Mouse (Mus musculus) ovary, adult 18-20 months (tissue): ENCODE measurements around the gene Ceacam16.

Experiments used
- DNase-seq: peaks from one replicate; pipeline ENCODE4 v3.0.0; 2022; ENCODE audit warnings: low spot score, mixed read lengths

Gene Ceacam16

DNA sequence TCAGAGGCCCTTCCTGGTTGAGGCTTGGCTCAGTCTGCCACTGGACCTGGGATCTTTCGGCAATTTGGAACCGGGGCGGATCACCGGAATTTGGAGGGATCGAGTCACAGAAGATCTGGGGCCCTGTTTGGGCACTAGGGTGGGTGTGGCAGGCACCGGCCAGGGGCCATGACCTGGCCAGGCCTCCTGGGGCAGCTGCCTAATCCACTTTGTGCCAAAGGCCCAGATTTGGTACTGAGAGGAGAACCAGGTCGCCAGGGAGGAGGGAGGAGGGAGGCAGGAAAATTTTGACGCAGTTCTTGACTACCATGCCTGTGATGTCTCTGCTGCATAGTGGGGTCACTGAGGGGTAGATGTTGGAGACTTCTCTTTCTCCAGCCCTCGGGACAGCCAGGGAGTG lies at the start of gene Ceacam16:
Gene Ceacam16 (minus strand): TSS at position 101 of the 400 bp plus-strand sequence.
- DNase-seq, result no peak

- peak; percentile 52 for DNase-seq
Observed at GRCm38 (mm10) chr7:19910421-19911291, 49.6 kb upstream of the Ceacam16 start.

GRCm38 (mm10) chr7:19889881-19890280 lies 28.8 kb upstream of the Ceacam16 start:
- no peak for DNase-seq

DNA sequence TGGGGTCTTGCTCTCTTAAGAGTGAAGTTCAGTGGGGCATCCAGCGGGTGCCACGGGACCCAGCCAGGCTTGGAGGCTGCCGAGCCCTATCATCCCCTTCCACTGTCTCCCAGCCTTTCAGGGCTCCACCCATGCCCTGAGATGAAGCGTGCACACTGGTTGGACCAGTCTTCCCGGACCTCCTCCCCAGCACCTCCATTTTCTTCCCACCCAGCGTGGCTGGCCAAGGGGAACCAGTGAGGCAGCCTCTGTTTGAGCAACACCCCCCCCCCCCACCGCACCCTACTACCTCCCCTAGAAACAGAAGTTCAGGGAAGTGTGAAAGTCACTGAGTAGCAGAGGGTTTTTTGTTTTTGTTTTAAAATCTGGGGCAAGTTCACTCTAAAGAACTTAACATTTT lies 26.8 kb upstream of the Ceacam16 start, which contains the start of gene Ceacam19:
Gene Ceacam19 (minus strand): TSS at position 117 of the 400 bp plus-strand sequence.
- no peak for DNase-seq

DNA sequence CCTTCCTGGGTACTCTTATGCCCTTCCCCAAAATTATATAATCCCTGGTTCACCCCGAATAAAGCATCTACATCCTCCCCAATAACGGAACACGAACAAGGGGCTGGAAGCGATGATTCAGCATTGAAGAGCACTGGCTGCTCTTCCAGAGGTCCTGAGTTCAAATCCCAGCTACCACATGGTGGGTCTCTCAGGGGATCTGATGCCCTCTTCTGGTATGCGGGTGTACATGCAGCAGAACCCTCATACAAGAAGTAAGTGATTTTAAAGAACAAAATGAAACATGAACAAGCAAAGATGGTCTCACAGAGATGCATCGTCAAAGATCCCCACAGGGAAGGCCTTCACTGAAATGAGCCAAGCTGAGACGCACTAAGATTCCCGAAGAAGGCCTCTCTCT lies 19.7 kb upstream of the Ceacam16 start:
- no peak for DNase-seq

DNA sequence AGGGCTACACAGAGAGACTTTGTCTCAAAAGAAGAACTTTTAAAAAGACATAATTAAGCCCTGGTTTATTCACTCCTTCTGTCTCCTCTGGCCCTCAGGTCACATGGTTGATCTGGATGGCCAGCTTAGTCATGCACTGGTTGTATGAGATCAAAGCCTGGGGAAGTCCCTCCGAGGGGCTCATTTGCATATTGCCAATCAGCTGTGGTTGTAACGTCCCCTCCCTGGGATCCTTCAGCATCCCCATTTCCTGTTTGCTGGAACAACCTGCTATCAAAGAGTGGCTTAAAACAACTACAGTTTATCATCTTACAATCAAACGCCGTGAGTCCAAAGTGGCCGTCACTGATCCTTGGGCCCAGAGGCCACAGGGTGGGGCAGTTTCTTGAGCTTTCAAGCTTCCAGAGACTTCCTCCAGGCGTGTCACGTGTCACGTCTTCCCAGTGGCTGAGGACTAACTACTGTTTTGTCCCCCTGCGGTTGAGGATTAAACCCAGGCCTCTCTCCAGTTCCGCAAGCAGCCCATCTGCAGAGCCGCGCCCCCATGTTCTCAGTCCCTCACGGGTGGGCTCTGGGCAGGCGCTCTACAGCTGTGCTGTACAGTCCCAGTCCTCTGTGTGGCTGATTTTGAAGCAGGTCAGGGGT lies 15.8 kb upstream of the Ceacam16 start:
- no peak for DNase-seq

DNA sequence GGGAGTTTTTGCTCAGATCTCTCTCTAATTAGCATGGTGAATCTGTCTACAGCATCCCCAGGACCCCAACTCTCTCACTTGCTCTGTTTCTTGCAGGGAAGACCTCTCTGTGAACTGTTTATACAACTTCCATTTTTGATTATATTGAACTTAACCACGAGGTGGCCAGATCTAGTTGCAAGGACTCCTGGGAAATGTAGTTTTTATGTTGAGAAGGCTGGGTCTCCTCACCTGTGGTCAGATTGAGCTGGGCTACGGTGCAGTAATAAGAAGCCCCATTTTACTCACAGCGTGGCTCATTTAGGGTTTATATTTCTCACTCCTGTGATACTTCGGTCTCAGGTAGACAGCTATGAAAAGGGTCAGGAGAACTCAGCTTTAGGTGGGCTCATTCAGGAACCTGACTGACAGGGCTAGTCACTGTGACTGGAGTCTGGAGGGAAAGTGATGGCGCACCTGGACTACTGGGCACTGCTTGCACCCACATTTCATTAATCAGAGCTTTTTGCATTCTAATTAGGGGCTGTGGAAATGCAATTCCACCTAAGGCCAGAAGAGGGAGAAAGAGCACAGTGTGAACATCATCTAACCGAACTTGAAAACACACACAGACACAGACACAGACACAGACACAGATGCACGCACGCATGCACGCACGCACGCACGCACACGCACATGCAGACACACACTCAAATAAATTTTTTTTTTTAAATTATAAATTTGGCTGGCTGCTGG lies 15.0 kb upstream of the Ceacam16 start:
- DNase-seq, result no peak

- DNase-seq, result no peak
Observed at GRCm38 (mm10) chr7:19871943-19872601, 11.0 kb upstream of the Ceacam16 start.

DNA sequence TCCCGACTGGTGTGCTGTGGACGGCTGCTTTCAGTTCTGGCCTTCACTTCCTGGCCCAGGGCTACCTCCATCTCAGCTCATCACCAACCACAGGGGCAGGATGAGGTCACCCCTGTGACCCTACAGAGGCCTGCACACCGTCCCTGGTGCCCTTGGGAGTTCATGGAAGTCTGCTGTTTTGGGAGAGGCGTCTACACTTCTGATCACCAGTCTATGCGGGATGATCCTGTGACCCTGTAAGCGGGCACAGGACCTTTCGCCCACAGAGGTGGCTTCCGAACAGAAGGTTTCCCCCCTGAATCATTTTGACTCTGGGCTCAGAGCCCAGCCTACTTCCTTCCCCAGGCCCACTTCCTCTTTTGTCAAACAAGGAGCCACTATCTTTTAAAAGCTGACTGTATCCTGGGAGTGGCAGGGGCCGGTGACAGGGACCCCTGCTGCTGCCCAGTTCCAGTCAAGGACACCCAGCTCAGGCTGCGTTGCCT lies 10.1 kb upstream of the Ceacam16 start:
- DNase-seq, result no peak

DNA sequence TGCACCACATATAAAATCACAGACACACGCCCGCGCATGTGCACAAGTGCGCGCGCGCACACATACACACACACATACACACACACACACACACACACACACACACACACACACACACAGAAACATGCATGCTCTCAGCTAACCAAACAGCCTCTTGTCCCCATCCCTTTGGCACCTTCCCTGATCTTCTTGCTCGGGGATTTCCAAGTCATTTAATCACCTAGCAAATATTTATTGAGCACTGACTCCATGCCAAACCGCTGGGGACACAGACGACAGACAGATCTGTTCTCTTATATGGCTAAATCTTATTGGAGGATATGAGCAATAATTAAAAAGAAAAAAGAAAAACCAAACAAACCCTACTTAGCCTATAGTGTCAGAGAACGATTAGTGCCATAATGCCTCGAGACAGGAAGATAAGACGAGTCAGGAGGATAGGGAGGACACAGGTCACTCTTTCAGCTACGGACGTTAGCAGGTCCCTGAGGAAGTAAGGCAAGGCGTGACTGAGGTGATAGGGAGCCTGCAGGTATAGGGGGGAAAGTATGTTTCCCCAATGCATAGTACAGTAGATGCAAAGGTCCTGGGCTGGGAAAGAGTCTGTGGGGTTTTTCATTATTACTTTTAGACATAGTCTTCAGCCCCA lies 6.8 kb upstream of the Ceacam16 start:
- no peak for DNase-seq

- no peak for DNase-seq
Observed at GRCm38 (mm10) chr7:19866490-19866889, 5.4 kb upstream of the Ceacam16 start.

GRCm38 (mm10) chr7:19865246-19866036 lies 4.3 kb upstream of the Ceacam16 start:
- no peak for DNase-seq

DNA sequence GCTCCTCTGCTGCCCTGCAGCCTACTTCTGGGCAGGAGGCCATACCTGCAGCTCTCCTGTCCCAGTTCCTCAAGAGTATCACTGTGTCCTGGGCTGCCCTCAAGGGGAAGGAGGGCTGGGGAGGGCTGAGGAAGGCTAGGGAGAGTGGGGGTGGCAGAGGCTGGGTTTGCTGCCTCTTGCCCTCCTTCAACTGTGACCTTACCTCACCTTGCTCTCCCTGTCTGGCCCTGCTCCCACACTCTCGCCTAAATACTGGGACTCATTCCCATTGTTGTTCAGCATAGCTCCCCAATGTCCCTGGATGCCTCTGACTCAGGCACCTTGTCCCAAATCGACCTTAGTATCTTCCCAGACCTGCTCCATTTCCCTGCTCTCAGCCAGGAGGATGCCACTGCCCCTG lies 3.1 kb upstream of the Ceacam16 start:
- DNase-seq, result no peak

DNA sequence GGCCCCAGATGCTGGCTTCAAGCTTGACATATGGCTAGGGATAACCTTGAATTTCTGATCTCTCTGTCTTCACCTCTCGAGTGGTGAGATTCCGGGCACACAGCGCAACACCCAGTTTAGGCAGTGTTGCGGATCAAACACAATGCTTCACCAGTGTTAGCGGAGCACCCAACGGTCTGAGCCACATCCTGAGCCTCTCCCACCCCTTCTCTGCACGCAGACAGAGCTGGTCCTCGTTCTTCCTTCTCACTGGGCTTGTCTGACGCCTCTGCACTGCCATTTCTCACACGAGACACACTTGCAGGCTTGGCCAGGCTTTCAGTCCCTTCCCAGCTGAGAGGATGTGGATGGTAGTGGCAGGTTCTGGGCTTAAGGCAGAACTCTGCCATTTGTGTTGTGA lies 1.4 kb downstream of the Ceacam16 start:
- no peak for DNase-seq

GRCm38 (mm10) chr7:19856283-19856682 lies 4.8 kb downstream of the Ceacam16 start:
- no peak for DNase-seq

GRCm38 (mm10) chr7:19855663-19856062 lies 5.4 kb downstream of the Ceacam16 start:
- DNase-seq, result no peak

- no peak for DNase-seq
Observed at GRCm38 (mm10) chr7:19853526-19853925, 7.6 kb downstream of the Ceacam16 start.

- DNase-seq, result no peak
Observed at GRCm38 (mm10) chr7:19851858-19852570, 9.1 kb downstream of the Ceacam16 start, which contains the start of gene Gm19345. Gene Gm19345 (plus strand): TSS chr7:19852003.

DNA sequence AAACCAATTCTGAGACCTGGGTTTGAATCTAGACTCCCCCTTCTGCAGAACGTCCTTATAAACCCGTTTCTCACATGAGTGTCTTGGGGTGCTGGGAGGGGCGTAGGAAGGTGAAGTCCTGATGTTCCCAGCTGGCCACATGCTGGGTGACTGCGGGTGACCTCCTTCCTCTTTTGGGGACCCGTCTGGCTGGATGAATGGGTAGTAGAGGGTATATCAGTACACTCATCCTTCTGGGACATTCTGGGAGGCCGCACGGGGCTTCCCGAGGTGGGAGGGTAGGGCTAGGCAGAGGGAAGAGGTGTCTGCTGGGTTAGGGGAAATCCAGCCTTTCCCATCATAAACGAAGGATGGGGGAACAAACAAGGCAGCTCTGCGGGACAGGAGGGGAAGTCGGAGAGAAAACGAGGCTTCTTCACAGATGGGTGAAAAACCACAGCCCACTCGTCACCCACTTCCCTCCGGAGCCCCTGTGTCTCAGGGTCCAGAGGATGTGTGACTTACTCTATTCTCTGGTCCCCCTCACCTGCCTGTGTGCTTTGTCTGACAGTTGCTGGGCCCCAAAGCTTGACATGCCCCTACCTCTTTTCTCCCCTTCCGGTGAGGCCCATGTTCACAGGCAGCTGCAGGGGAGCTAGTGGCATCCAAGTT lies 16.5 kb downstream of the Ceacam16 start:
- no peak for DNase-seq
